Mouse (Mus musculus): ENCODE data around the gene Mier2. TPM values are rescaled to one million over a fixed set of nuclear protein-coding genes. Genes with fewer than 3 reads are reported as not detected.

Gene Mier2
- polyA plus RNA-seq, 1 experiment from 2014 or later: 38.7 TPM

DNA sequence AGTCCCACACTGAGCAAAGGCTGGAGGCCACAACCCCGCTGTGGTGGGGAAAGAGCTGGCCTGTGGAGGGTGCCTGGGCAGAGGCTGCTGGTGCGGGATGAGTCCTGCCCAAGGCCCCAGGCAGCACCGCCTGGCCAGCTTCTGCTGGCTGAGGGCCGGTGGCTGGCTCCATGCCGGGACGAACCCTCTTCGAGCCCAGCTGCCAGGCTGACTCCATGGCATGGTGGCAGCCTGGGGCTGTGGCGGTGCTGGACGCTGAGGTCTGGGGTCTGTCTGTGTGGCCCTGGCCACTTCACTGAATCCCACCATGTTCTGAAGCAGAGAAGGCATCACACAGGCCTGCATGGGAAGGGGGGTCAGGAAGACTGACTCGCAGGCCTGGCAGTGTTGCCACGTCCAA lies 14.3 kb downstream of the Mier2 start:
- ATAC-seq (ENCODE audit: insufficient number of reproducible peaks, low FRiP score): no peak
- H3K9me3 ChIP-seq (replicated peaks): no peaks in the 10 kb centered on the region
- peaks cover 75% of the 10 kb centered on the region for H3K36me3 ChIP-seq
- no peaks in the 10 kb centered on the region; the same call in 1 of the 2 replicates for H3K4me1 ChIP-seq (replicated peaks)
- no peak overlapping the region for H3K9ac ChIP-seq
- no peak overlapping the region for H3K4me2 ChIP-seq
- no peaks in the 10 kb centered on the region for H3K27me3 ChIP-seq (replicated peaks)
- no peak overlapping the region for H3K27ac ChIP-seq (ENCODE audit: poor library complexity, severe bottlenecking)
- 96% methylated on average over 11 of the region's 11 CpGs for WGBS
- H3K4me3 ChIP-seq: no peak overlapping the region

GRCm38 (mm10) chr10:79539701-79540495 lies 15.1 kb downstream of the Mier2 start:
- Histone ChIP-seq H3K4me2 (no peak overlapping the region), H3K9me3 (replicated peaks) (no peaks in the 10 kb centered on the region), H3K9ac (no peak overlapping the region), H3K27me3 (replicated peaks) (no peaks in the 10 kb centered on the region), H3K27ac (ENCODE audit: poor library complexity, severe bottlenecking) (no peak overlapping the region), H3K4me1 (replicated peaks) (no peaks in the 10 kb centered on the region; the same call in 1 of the 2 replicates), H3K4me3 (no peak overlapping the region), H3K36me3 (peaks cover 66% of the 10 kb centered on the region)
- 91% methylated on average over 16 of the region's 16 CpGs for WGBS
- no peak for ATAC-seq (ENCODE audit: insufficient number of reproducible peaks, low FRiP score)

DNA sequence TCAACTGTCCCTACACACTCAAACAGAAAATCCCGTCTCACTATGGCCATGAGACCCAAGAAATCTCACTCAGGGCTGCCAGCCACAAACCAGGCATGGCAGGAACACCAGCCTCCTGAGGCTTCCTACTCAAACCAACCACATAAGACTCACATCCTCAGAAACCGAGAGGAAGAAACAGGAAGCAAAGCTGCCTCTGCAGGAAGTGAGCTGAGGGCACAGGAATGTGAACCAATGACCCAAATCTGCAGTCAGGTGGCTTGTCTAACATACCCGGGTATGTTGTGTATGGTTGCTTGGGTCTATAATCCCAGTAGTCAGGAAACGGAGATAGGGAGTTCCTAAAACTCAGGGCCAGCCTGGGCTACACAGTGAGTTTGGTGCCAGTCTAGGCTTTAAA lies 16.1 kb downstream of the Mier2 start:
- H3K36me3 ChIP-seq: peaks cover 56% of the 10 kb centered on the region
- no peak overlapping the region for H3K27ac ChIP-seq (ENCODE audit: poor library complexity, severe bottlenecking)
- H3K4me3 ChIP-seq: no peak overlapping the region
- ATAC-seq (ENCODE audit: insufficient number of reproducible peaks, low FRiP score): no peak
- H3K9me3 ChIP-seq (replicated peaks): no peaks in the 10 kb centered on the region
- no peak overlapping the region for H3K9ac ChIP-seq
- H3K4me2 ChIP-seq: no peak overlapping the region
- H3K4me1 ChIP-seq (replicated peaks): peaks cover 3% of the 10 kb centered on the region; the same call in 1 of the 2 replicates
- WGBS: 57% methylated on average over 4 of the region's 4 CpGs
- 0 out of 2 replicates have a peak, but pooled peaks cover 7% of the 10 kb centered on the region for H3K27me3 ChIP-seq (replicated peaks)

GRCm38 (mm10) chr10:79538323-79538722 lies 16.7 kb downstream of the Mier2 start:
- H3K27ac ChIP-seq (ENCODE audit: poor library complexity, severe bottlenecking): no peak overlapping the region
- 0 out of 2 replicates have a peak, but pooled peaks cover 7% of the 10 kb centered on the region for H3K27me3 ChIP-seq (replicated peaks)
- no peak overlapping the region for H3K4me3 ChIP-seq
- ATAC-seq (ENCODE audit: insufficient number of reproducible peaks, low FRiP score): no peak
- no peak overlapping the region for H3K9ac ChIP-seq
- H3K4me2 ChIP-seq: no peak overlapping the region
- H3K4me1 ChIP-seq (replicated peaks): peaks cover 4% of the 10 kb centered on the region; the same call in 1 of the 2 replicates
- WGBS: 83% methylated on average over 3 of the region's 3 CpGs
- H3K9me3 ChIP-seq (replicated peaks): no peaks in the 10 kb centered on the region
- peaks cover 50% of the 10 kb centered on the region for H3K36me3 ChIP-seq

- peaks cover 45% of the 10 kb centered on the region for H3K36me3 ChIP-seq
- H3K9me3 ChIP-seq (replicated peaks): no peaks in the 10 kb centered on the region
- H3K4me2 ChIP-seq: no peak overlapping the region
- no peak overlapping the region for H3K9ac ChIP-seq
- H3K27ac ChIP-seq (ENCODE audit: poor library complexity, severe bottlenecking): no peak overlapping the region
- H3K4me1 ChIP-seq (replicated peaks): peaks cover 6% of the 10 kb centered on the region; the same call in 1 of the 2 replicates
- no peak overlapping the region for H3K4me3 ChIP-seq
- ATAC-seq (ENCODE audit: insufficient number of reproducible peaks, low FRiP score): no peak
- H3K27me3 ChIP-seq (replicated peaks): 0 out of 2 replicates have a peak, but pooled peaks cover 7% of the 10 kb centered on the region
- 81% methylated on average over 2 of the region's 2 CpGs for WGBS
Observed at GRCm38 (mm10) chr10:79537781-79538180, 17.2 kb downstream of the Mier2 start.

- Histone ChIP-seq H3K4me1 (replicated peaks) (peaks cover 8% of the 10 kb centered on the region; the same call in 1 of the 2 replicates), H3K4me2 (no peak overlapping the region)
- WGBS: 88% methylated on average over 7 of the region's 7 CpGs
Observed at GRCm38 (mm10) chr10:79537271-79537670, 17.7 kb downstream of the Mier2 start.

GRCm38 (mm10) chr10:79536461-79537080 lies 18.4 kb downstream of the Mier2 start:
- ATAC-seq (ENCODE audit: insufficient number of reproducible peaks, low FRiP score): no peak
- 68% methylated on average over 12 of the region's 12 CpGs for WGBS
- H3K4me1 ChIP-seq (replicated peaks): peaks cover 8% of the 10 kb centered on the region; the same call in 1 of the 2 replicates
- H3K9me3 ChIP-seq (replicated peaks): no peaks in the 10 kb centered on the region
- H3K27ac ChIP-seq (ENCODE audit: poor library complexity, severe bottlenecking): no peak overlapping the region
- peaks cover 33% of the 10 kb centered on the region for H3K36me3 ChIP-seq
- no peak overlapping the region for H3K4me2 ChIP-seq
- H3K27me3 ChIP-seq (replicated peaks): 0 out of 2 replicates have a peak, but pooled peaks cover 7% of the 10 kb centered on the region
- H3K9ac ChIP-seq: no peak overlapping the region
- no peak overlapping the region for H3K4me3 ChIP-seq

More at GRCm38 (mm10) chr10:79537271-79537670, 17.7 kb downstream of the Mier2 start:
- 0 out of 2 replicates have a peak, but pooled peaks cover 7% of the 10 kb centered on the region for H3K27me3 ChIP-seq (replicated peaks)
- no peaks in the 10 kb centered on the region for H3K9me3 ChIP-seq (replicated peaks)
- peaks cover 40% of the 10 kb centered on the region for H3K36me3 ChIP-seq
- H3K9ac ChIP-seq: no peak overlapping the region
- no peak for ATAC-seq (ENCODE audit: insufficient number of reproducible peaks, low FRiP score)
- H3K27ac ChIP-seq (ENCODE audit: poor library complexity, severe bottlenecking): no peak overlapping the region
- H3K4me3 ChIP-seq: no peak overlapping the region

DNA sequence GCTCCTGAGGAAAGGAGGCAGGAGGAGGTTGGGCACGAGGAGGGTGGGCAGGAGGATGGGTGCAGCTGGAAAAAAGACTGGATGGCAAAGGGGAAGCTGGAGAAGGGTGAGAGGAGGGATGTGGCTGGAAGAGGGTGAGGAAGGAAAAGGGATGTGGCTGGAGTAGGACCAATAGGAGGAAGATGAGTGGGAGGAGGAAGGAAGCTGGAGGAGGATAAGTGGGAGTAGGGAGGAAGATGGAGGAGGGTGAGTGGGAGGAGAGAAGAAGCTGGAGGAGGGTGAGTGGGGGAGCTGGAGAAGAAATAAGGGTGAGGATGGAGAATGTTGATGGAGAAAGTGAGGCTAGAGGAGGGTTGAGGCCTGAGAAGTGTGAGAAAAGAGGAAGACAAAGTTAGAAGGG lies 19.6 kb downstream of the Mier2 start:
- Histone ChIP-seq H3K9me3 (replicated peaks) (no peaks in the 10 kb centered on the region), H3K4me1 (replicated peaks) (peaks cover 8% of the 10 kb centered on the region; the same call in 1 of the 2 replicates), H3K4me2 (no peak overlapping the region), H3K36me3 (peaks cover 22% of the 10 kb centered on the region), H3K9ac (no peak overlapping the region), H3K4me3 (no peak overlapping the region), H3K27me3 (replicated peaks) (0 out of 2 replicates have a peak, but pooled peaks cover 7% of the 10 kb centered on the region), H3K27ac (ENCODE audit: poor library complexity, severe bottlenecking) (no peak overlapping the region)
- no peak for ATAC-seq (ENCODE audit: insufficient number of reproducible peaks, low FRiP score)
- WGBS: 65% methylated on average over 1 of the region's 1 CpGs

DNA sequence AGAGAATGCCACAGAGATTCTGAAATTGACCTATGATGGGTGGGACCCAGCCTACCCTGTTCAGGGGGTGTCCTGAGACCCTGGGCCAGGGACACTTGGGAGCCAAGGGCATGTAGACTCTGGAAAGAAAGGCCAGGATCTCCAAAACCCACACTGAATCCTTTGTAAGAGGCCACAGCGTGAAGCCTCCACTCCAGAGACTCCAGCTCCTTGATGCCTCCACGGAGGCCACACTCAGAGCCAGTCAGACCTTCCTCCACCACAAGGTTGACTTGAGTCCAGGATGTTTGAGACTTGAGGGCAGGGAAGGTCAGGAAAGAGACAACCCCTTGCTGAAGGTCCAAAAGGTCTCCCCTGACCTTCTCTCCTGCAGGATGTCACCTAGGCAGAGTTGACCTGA lies 20.6 kb downstream of the Mier2 start:
- Histone ChIP-seq H3K27me3 (replicated peaks) (0 out of 2 replicates have a peak, but pooled peaks cover 7% of the 10 kb centered on the region), H3K9ac (no peak overlapping the region), H3K4me3 (no peak overlapping the region), H3K9me3 (replicated peaks) (no peaks in the 10 kb centered on the region), H3K36me3 (peaks cover 15% of the 10 kb centered on the region), H3K4me2 (no peak overlapping the region), H3K4me1 (replicated peaks) (peaks cover 8% of the 10 kb centered on the region; the same call in 1 of the 2 replicates), H3K27ac (ENCODE audit: poor library complexity, severe bottlenecking) (no peak overlapping the region)
- ATAC-seq (ENCODE audit: insufficient number of reproducible peaks, low FRiP score): no peak
- 86% methylated on average over 2 of the region's 2 CpGs for WGBS

DNA sequence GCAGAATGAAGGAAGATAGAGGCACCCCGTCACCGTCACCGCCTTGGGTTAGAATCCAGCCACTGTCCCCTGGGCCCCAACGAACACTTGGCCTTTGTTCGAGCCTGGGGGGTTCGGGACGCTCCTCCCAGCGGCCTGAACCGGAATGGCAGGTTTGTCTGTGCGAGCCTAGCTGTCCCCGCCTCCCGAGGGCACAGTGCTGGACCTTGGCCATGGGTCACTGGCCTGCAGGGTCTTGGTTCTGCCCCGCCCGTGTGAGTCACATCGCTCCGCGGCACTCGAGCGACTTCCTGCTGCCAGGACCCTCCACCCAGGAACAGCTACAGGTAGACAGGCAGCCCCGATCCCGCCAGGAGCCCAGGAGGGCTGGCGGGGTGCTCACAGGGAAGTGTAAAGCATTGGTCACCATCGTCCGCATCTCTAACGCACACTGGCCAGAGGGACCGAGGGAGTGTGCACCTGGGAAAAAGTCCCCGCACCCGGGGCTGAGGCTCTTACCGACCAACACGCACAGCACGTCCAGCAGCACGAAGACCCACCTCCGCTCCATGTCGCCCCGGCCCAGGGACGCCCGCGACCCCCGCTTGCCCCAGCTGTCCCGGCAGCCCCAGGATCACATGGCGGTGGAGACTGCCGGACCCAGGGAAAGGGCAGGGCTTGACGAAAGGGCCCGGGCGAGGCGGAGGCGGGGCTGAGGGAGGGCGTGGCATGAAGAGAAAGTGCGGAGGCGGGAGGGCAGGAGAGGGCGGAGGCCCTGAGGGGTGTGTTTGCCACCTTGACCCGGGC lies 21.7 kb downstream of the Mier2 start, which contains the start of gene Plpp2:
TSS of gene Plpp2 (minus strand) at position 671 of the 786 bp plus-strand sequence.
- under 1% methylated on average over 48 of the region's 52 CpGs for WGBS
- Histone ChIP-seq H3K9me3 (replicated peaks) (no peaks in the 10 kb centered on the region), H3K36me3 (peaks cover 4% of the 10 kb centered on the region; the same call in 1 of the 2 replicates), H3K4me3 (peak within 1 kb of the TSS; percentile 66), H3K9ac (peak within 1 kb of the TSS; percentile 74), H3K27me3 (replicated peaks) (0 out of 2 replicates have a peak, but pooled peaks cover 7% of the 10 kb centered on the region), H3K4me1 (replicated peaks) (peaks cover 8% of the 10 kb centered on the region; the same call in 1 of the 2 replicates), H3K27ac (ENCODE audit: poor library complexity, severe bottlenecking) (no peak within 1 kb of the TSS), H3K4me2 (peak within 1 kb of the TSS; percentile 97)
- peak; percentile 72 for ATAC-seq (ENCODE audit: insufficient number of reproducible peaks, low FRiP score)

Measured in heart, embryonic 12.5 days (tissue).